Mouse (Mus musculus) urinary bladder, postnatal 14 days (tissue): ENCODE measurements around the gene Gm8011.
"Not testable (repeated sequence)": the region's sequence is repeated elsewhere in the genome, so short reads cannot be mapped to it uniquely, and the experiment has no call there.

Experiments used
- DNase-seq: peaks from one replicate; pipeline ENCODE4 v3.0.0; 2021; ENCODE audit warnings: low spot score

The Gm8011 gene

GRCm38 (mm10) chr14:42463581-42463980 is at the start of gene Gm8011:
Gene Gm8011 (plus strand): TSS chr14:42463881.
- not testable (repeated sequence) for DNase-seq

GRCm38 (mm10) chr14:42439573-42439972 is 24.1 kb upstream of the Gm8011 start, which contains the start of gene Gm8005:
Gene Gm8005 (minus strand): TSS chr14:42439673.
- DNase-seq, result not testable (repeated sequence)

- DNase-seq, result not testable (repeated sequence)
Observed at GRCm38 (mm10) chr14:42502249-42502648, 38.6 kb downstream of the Gm8011 start, which contains the start of gene Gm8020. Gene Gm8020 (minus strand): TSS chr14:42502349.
